Mouse (Mus musculus): Measurements from ENCODE around the gene Ttc28. TPM values are rescaled to one million over a fixed set of nuclear protein-coding genes. Genes with fewer than 3 reads are reported as not detected.
"Not testable (repeated sequence)": the region's sequence is repeated elsewhere in the genome, so short reads cannot be mapped to it uniquely, and the experiment has no call there.

Ttc28 gene
- polyA plus RNA-seq (2015; fragmentation: Nextera tagmentation; extraction: Ambion mirVana) = 14.5 and 16.8 TPM in 2 replicates

DNA sequence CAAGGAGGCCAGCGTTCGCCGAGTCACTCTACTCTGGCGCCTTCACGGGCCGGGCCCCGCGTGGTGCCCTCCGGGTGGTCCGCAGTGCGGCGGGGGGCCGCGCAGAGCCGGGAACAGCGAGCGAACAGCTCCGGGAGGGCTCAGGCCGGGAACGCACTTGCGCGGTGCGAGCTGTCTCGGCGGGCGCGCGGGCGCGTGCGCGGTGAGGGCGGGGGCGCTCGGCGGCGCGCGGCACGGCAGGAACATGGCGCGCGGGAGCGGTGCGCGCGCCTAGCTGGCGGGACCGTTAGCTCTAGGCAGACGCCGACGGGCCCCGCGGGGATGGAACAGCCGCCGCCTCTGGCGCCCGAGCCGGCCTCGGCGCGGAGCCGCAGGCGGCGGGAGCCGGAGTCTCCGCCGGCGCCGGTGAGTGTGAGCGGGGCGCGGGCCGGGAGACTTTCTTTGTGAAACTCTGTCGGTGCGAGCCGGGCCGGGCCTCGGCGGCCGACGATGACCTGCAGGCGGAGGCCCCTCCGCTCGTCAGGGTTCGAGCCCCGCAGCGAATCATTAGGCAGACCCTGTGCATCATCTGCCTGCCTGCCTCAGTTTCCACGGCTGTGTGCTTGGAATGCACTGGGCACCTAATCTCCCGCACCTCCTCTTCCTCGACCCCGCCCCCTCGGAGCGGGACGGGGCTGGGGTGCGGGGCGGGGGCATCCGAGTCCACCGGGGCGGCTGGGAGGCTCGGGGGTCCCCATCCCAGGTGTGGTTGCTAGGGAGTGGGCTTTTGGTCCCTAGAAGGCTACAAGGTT, at the start of gene Ttc28:
Ttc28 (plus strand) TSS at position 220 of the 791 bp plus-strand sequence.
- WGBS = under 1% methylated on average over 80 of the region's 101 CpGs
- Histone ChIP-seq H3K27ac (ENCODE audit: low read depth, low read length) (peak within 1 kb of the TSS; percentile 89), H3K4me1 (ENCODE audit: control insufficient read depth, insufficient read depth, low read depth, low read length) (peaks cover 9% of the 10 kb centered on the region), H3K9me3 (ENCODE audit: control insufficient read depth, low read length) (no peaks in the 10 kb centered on the region), H3K4me2 (ENCODE audit: low read length) (peak within 1 kb of the TSS; percentile 76), H3K9ac (ENCODE audit: low read depth, low read length) (peak within 1 kb of the TSS; percentile 86), H3K27me3 (replicated peaks; ENCODE audit: control insufficient read depth, insufficient read depth, low read length) (no peaks in the 10 kb centered on the region), H3K4me3 (ENCODE audit: low read length) (peak within 1 kb of the TSS; percentile 79), H3K36me3 (ENCODE audit: control insufficient read depth, insufficient read depth, low read length) (no peaks in the 10 kb centered on the region)
- peak; percentile 92 for ATAC-seq

DNA sequence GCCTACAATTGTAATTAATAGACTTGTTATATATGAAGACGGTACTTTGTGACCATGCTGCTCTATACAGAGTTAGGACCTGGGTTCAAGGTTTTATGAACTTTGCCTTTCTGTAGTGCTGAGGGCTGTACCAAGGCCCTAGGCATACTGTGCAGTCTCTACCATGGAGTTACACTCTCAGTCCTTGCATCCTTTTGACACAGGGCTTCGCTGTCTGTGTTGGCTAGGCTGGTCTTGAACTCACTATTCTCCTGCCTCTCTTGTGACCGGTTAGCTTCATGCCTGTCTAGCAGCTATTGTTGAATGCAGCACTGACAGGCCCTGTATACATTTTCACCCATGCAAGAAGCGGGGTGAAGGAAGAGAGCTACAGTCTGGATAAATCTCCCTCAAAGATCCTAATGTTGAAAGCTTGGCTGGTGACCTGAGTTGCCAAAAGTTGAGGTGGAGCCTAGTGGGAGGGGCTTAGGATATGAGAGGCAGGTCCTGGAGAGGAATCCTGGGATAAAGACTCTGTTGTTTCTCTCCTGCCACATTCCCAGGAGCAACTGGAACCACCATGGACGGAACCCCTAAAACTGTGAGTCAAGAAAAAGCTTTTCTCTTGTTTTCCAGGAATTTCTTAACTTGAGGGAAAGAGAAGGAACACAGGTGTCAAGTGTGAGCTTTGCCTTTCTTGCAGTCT, 48.4 kb upstream of the Ttc28 start:
- H3K9me3 ChIP-seq (ENCODE audit: control insufficient read depth, low read length) = no peaks in the 10 kb centered on the region
- ATAC-seq = no peak
- no peak overlapping the region for H3K9ac ChIP-seq (ENCODE audit: low read depth, low read length)
- whole genome bisulfite sequencing = 90% methylated on average over 5 of the region's 5 CpGs
- no peaks in the 10 kb centered on the region for H3K36me3 ChIP-seq (ENCODE audit: control insufficient read depth, insufficient read depth, low read length)
- H3K27ac ChIP-seq (ENCODE audit: low read depth, low read length) = no peak overlapping the region
- no peaks in the 10 kb centered on the region for H3K4me1 ChIP-seq (ENCODE audit: control insufficient read depth, insufficient read depth, low read depth, low read length)
- H3K4me2 ChIP-seq (ENCODE audit: low read length) = no peak overlapping the region
- no peaks in the 10 kb centered on the region for H3K27me3 ChIP-seq (replicated peaks; ENCODE audit: control insufficient read depth, insufficient read depth, low read length)
- no peak overlapping the region for H3K4me3 ChIP-seq (ENCODE audit: low read length)

DNA sequence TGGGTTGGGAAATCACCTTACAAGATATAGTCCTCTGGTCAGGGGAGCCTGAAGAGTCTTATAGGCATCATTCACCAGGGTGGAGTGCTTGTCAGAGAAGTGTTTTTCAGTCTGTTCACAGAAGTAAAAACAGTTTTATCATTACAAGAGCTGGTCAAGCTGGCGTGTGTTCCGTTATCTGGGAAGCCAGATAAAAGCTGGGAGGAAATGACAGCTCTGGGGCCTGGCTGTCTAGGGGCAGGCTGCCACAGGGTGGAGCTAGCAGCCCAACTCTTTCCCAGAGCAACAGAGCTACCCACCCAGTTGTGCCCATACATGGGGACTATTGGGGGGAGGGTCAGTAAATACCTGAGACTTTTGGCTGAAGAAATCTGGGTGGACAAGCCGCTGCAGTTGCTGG, 43.6 kb upstream of the Ttc28 start:
- WGBS = 46% methylated on average over 3 of the region's 3 CpGs
- no peak overlapping the region for H3K9ac ChIP-seq (ENCODE audit: low read depth, low read length)
- ATAC-seq = no peak

DNA sequence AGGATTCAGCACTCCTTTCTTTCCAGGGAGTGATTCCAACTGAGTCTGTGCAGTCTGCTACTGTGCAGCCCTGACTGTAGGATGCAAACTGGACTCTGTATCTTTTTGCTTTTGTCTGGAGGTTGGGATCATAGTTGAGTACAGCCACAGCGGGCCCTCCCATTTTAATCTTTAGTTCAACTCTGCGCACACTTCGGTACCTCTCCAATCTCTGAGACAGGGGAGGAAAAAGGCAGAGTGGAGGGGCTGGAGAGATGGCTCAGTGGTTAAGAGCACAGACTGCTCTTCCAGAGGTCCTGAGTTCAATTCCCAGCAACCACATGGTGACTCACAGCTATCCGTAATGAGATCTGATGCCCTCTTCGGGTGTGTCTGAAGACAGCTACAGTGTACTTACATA, 41.6 kb upstream of the Ttc28 start:
- not testable (repeated sequence) for ATAC-seq; H3K27me3 ChIP-seq (replicated peaks; ENCODE audit: control insufficient read depth, insufficient read depth, low read length); H3K4me1 ChIP-seq (ENCODE audit: control insufficient read depth, insufficient read depth, low read depth, low read length); H3K36me3 ChIP-seq (ENCODE audit: control insufficient read depth, insufficient read depth, low read length); H3K9ac ChIP-seq (ENCODE audit: low read depth, low read length); H3K9me3 ChIP-seq (ENCODE audit: control insufficient read depth, low read length); H3K4me2 ChIP-seq (ENCODE audit: low read length); H3K4me3 ChIP-seq (ENCODE audit: low read length); H3K27ac ChIP-seq (ENCODE audit: low read depth, low read length)
- 96% methylated on average over 5 of the region's 5 CpGs for WGBS

More for the DNA sequence above, 43.6 kb upstream of the Ttc28 start:
- Histone ChIP-seq H3K9me3 (ENCODE audit: control insufficient read depth, low read length) (no peaks in the 10 kb centered on the region), H3K4me2 (ENCODE audit: low read length) (no peak overlapping the region), H3K4me1 (ENCODE audit: control insufficient read depth, insufficient read depth, low read depth, low read length) (peaks cover 7% of the 10 kb centered on the region), H3K36me3 (ENCODE audit: control insufficient read depth, insufficient read depth, low read length) (no peaks in the 10 kb centered on the region), H3K4me3 (ENCODE audit: low read length) (no peak overlapping the region), H3K27ac (ENCODE audit: low read depth, low read length) (no peak overlapping the region), H3K27me3 (replicated peaks; ENCODE audit: control insufficient read depth, insufficient read depth, low read length) (no peaks in the 10 kb centered on the region)

DNA sequence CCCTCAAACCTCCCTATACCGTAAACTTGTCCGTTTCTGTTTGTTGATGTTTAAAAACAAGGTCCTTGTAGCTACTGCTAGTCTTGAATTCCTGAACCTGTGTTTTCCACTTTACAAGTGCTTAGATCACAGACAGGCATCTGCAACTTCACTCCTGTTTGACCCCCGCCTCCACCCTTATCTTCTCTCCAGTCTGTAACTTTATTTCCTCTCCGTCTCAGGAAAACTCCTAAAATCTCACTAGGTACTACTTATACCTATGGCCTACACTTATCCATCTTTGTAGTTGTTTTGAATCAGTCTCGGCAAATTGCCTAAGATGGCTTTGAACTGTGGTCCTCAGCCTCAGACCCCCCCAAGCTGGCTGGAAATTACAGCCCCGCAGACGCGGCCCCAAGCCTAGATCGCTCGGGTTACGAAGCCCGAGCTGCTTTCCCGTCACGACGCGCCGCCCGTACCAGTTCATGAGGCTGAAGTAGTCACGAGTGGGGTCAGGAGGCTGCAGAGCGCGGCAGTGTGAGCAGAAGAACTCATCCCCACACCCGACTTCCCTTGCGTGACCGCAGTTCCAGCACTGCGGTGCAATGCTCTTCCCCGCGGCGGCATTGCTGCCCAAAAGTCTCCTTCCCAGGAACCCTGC, 40.4 kb upstream of the Ttc28 start:
- Histone ChIP-seq H3K4me2 (ENCODE audit: low read length) (peak overlapping the region; percentile 79), H3K4me3 (ENCODE audit: low read length) (peak overlapping the region; percentile 66), H3K36me3 (ENCODE audit: control insufficient read depth, insufficient read depth, low read length) (no peaks in the 10 kb centered on the region), H3K4me1 (ENCODE audit: control insufficient read depth, insufficient read depth, low read depth, low read length) (peaks cover 7% of the 10 kb centered on the region), H3K9me3 (ENCODE audit: control insufficient read depth, low read length) (no peaks in the 10 kb centered on the region), H3K27me3 (replicated peaks; ENCODE audit: control insufficient read depth, insufficient read depth, low read length) (no peaks in the 10 kb centered on the region), H3K9ac (ENCODE audit: low read depth, low read length) (peak overlapping the region; percentile 79), H3K27ac (ENCODE audit: low read depth, low read length) (peak overlapping the region; percentile 77)
- WGBS = 8% methylated on average over 28 of the region's 28 CpGs
- peak; percentile 86 for ATAC-seq

DNA sequence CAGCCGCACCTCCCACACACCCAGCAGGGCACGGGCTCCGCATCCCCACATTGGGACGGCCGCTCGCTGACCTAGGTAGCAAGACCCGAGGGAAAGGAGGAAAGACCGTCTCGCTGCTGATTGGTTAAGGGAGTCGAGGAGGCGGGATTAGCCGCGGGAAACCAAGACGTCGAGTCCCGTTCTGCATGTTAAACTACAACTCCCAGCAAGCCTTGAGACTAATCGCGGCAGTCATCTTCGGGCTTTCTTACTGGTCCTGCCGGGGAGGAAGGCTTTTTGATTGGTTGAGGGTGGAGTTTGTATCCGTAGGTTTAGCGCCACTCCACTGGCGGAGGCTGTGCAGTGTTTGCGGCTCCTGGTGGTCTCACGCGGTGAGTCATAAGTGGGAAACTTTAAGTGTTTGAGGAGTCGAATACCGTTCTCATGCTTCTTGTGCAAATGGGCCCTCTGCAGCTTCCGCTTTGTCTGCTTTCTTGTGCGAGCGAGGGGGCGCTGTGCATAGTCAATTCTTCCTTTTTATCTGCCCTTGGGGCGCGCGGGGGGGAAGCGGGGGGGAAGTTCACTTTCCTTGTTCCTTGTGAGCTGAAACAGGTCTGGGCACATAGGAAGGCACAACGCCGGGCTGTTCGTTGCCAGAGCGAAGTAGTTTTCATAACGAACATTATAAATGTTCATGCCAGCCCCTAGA, 39.8 kb upstream of the Ttc28 start, which contains the start of the genes Hscb and Chek2:
Hscb (minus strand) TSS at position 100 of the 688 bp plus-strand sequence.
Chek2 (plus strand) TSS at position 302 of the 688 bp plus-strand sequence.
- peak; percentile 99 for ATAC-seq
- WGBS = under 1% methylated on average over 41 of the region's 41 CpGs

DNA sequence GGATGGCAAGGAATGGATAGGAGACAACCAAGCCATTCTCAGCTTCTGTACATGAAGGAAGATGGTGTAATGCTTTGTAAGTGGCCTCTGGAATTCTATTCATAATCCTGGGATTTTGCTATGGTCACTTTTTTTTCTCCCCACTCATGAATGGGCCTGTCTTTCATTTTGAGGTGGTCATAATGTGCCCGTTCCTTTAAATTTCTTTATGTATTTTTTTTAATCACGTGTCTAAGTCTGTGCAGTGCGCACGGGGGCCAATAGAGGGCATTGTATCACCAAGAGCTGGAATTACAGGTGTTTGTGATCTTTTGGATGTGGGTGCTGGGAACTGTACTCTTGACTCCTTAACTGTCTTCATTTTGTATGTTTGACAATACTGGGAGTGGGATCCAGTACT, 39.1 kb upstream of the Ttc28 start:
- ATAC-seq = no peak
- WGBS = 5% methylated on average over 4 of the region's 4 CpGs
- no peaks in the 10 kb centered on the region for H3K36me3 ChIP-seq (ENCODE audit: control insufficient read depth, insufficient read depth, low read length)
- H3K27ac ChIP-seq (ENCODE audit: low read depth, low read length) = no peak overlapping the region
- peaks cover 7% of the 10 kb centered on the region for H3K4me1 ChIP-seq (ENCODE audit: control insufficient read depth, insufficient read depth, low read depth, low read length)
- H3K4me3 ChIP-seq (ENCODE audit: low read length) = peak overlapping the region; percentile 66
- no peaks in the 10 kb centered on the region for H3K27me3 ChIP-seq (replicated peaks; ENCODE audit: control insufficient read depth, insufficient read depth, low read length)
- H3K4me2 ChIP-seq (ENCODE audit: low read length) = peak overlapping the region; percentile 84
- H3K9me3 ChIP-seq (ENCODE audit: control insufficient read depth, low read length) = no peaks in the 10 kb centered on the region
- peak overlapping the region; percentile 50 for H3K9ac ChIP-seq (ENCODE audit: low read depth, low read length)

More for the DNA sequence above, 39.8 kb upstream of the Ttc28 start, which contains the start of the genes Hscb and Chek2:
- no peaks in the 10 kb centered on the region for H3K27me3 ChIP-seq (replicated peaks; ENCODE audit: control insufficient read depth, insufficient read depth, low read length)
- H3K9me3 ChIP-seq (ENCODE audit: control insufficient read depth, low read length) = no peaks in the 10 kb centered on the region
- peaks cover 7% of the 10 kb centered on the region for H3K4me1 ChIP-seq (ENCODE audit: control insufficient read depth, insufficient read depth, low read depth, low read length)
- peak within 1 kb of the TSS; percentile 84 for H3K4me2 ChIP-seq (ENCODE audit: low read length)
- peak within 1 kb of the TSS; percentile 79 for H3K9ac ChIP-seq (ENCODE audit: low read depth, low read length)
- peak within 1 kb of the TSS; percentile 66 for H3K4me3 ChIP-seq (ENCODE audit: low read length)
- H3K36me3 ChIP-seq (ENCODE audit: control insufficient read depth, insufficient read depth, low read length) = no peaks in the 10 kb centered on the region
- peak within 1 kb of the TSS; percentile 77 for H3K27ac ChIP-seq (ENCODE audit: low read depth, low read length)

DNA sequence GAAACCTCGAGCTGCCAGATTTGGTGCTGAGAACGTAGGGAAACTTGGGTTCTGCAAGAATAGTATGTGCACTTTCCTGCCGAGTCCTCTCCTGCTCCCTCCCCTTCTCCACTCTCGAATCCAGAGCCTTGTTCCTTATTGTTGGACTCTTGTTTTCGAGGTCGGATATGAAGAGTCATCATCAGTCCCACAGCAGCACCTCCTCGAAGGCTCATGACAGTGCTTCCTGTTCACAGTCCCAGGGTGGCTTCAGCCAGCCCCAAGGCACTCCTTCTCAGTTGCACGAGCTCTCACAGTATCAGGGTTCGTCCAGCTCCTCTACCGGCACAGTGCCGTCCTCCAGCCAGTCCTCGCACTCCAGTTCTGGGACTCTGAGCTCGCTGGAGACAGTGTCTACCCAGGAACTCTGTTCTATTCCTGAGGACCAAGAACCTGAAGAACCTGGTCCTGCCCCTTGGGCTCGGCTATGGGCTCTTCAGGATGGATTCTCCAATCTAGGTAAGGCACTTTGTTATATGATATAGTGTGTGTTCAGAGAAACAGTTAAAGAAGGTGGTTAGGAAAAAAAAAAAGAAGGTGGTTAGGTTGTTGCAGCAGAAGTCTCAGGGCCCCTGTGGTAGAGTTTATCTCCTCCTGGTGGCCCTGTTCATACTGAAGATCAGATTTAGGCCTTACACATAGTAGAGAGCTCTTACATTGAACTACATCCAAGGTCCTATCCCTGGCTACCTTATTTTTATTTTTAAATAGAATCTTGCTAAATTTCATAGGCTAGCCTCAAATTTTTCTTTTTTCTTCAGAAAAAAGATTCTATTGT, 38.3 kb upstream of the Ttc28 start:
- Histone ChIP-seq H3K9ac (ENCODE audit: low read depth, low read length) (no peak overlapping the region), H3K4me2 (ENCODE audit: low read length) (no peak overlapping the region), H3K36me3 (ENCODE audit: control insufficient read depth, insufficient read depth, low read length) (no peaks in the 10 kb centered on the region), H3K4me1 (ENCODE audit: control insufficient read depth, insufficient read depth, low read depth, low read length) (peaks cover 7% of the 10 kb centered on the region), H3K9me3 (ENCODE audit: control insufficient read depth, low read length) (no peaks in the 10 kb centered on the region), H3K27ac (ENCODE audit: low read depth, low read length) (no peak overlapping the region), H3K4me3 (ENCODE audit: low read length) (no peak overlapping the region), H3K27me3 (replicated peaks; ENCODE audit: control insufficient read depth, insufficient read depth, low read length) (no peaks in the 10 kb centered on the region)
- ATAC-seq = no peak
- WGBS = 95% methylated on average over 14 of the region's 14 CpGs
